Mouse (Mus musculus) midbrain, embryonic 11.5 days (tissue): ENCODE results near the gene Plbd2. TPM values are rescaled to one million over a fixed set of nuclear protein-coding genes. Genes with fewer than 3 reads are reported as not detected.
A peak's percentile ranks its signal among the peaks of the same experiment; 100 is the strongest.

Experiments
- ATAC-seq: fragments of 200-750 bp; cut with Nextera tagmentation; 2 replicates; pipeline ENCODE4 v1.8.0; 2017; ENCODE audit warnings: moderate TSS enrichment, moderate library complexity; ENCODE audit not compliant: low FRiP score
- DNase-seq: peaks from one replicate; pipeline ENCODE4 v3.0.0; 2015; ENCODE audit warnings: low spot score; ENCODE audit errors: missing footprints
- H3K27ac ChIP-seq: fragments of 300-500 bp; sonication (generic); 2 replicates; pipeline ENCODE4 v1.5.1; 2014; ENCODE audit warnings: low read depth, low read length
- H3K27me3 ChIP-seq: fragments of 300-500 bp; sonication (generic); 2 replicates; pipeline ENCODE4 v1.6.1; 2014; ENCODE audit warnings: mild to moderate bottlenecking, low read length, moderate library complexity, mixed read lengths; ENCODE audit not compliant: control insufficient read depth, insufficient read depth
- H3K36me3 ChIP-seq: fragments of 300-500 bp; sonication (generic); 2 replicates; pipeline ENCODE4 v1.6.1; 2014; ENCODE audit warnings: mild to moderate bottlenecking, low read length, moderate library complexity, mixed read lengths; ENCODE audit not compliant: control insufficient read depth, insufficient read depth
- H3K4me1 ChIP-seq: fragments of 300-500 bp; sonication (generic); 2 replicates; pipeline ENCODE4 v1.6.1; 2014; ENCODE audit warnings: low read length; ENCODE audit not compliant: control insufficient read depth, insufficient read depth
- H3K4me2 ChIP-seq: fragments of 300-500 bp; sonication (generic); 2 replicates; pipeline ENCODE4 v1.6.1; 2014; ENCODE audit warnings: mild to moderate bottlenecking, moderate library complexity
- H3K4me3 ChIP-seq: fragments of 300-500 bp; sonication (generic); 2 replicates; pipeline ENCODE4 v1.5.1; 2014; ENCODE audit warnings: low read depth, low read length
- H3K9ac ChIP-seq: fragments of 300-500 bp; sonication (generic); 2 replicates; pipeline ENCODE4 v1.6.1; 2014; ENCODE audit warnings: low read length
- H3K9me3 ChIP-seq: fragments of 300-500 bp; sonication (generic); 2 replicates; pipeline ENCODE4 v1.6.1; 2016; ENCODE audit warnings: low read length; ENCODE audit not compliant: control insufficient read depth
- WGBS: fragments of 180-500 bp; shearing (Covaris S2); extraction: QIAGEN DNeasy Blood & Tissue Kit; methylation state at CpG from one replicate; pipeline ENCODE4 v1.1.7; 2014; 5-methylcytosine and 5-hydroxymethylcytosine counted together
- polyA plus RNA-seq: library from polyadenylated mRNA; unstranded; fragments of >200 nt; fragmentation: Nextera tagmentation; extraction: Ambion mirVana; gene quantifications from 2 replicates; pipeline ENCODE4 v1.2.1, GENCODE M21; 2014

Plbd2 gene
- polyA plus RNA-seq, 1 experiment from 2014 or later, result 21.9 TPM

- Histone ChIP-seq H3K4me2 (peak overlapping the region; percentile 70), H3K4me3 (peak overlapping the region; percentile 47), H3K9me3 (no peaks in the 10 kb centered on the region), H3K27me3 (peaks cover 65% of the 10 kb centered on the region), H3K4me1 (peaks cover 44% of the 10 kb centered on the region), H3K9ac (peak overlapping the region; percentile 71), H3K36me3 (no peaks in the 10 kb centered on the region), H3K27ac (peak overlapping the region; percentile 54; the same call in 1 of the 2 replicates)
- WGBS, result 7% methylated on average over 27 of the region's 27 CpGs
- no peak for ATAC-seq
- DNase-seq, result peak; percentile 96
Observed at GRCm38 (mm10) chr5:120438991-120439710, 64.3 kb downstream of the Plbd2 start.

- peaks cover 44% of the 10 kb centered on the region for H3K4me1 ChIP-seq
Observed at GRCm38 (mm10) chr5:120438469-120438868, 65.0 kb downstream of the Plbd2 start.

GRCm38 (mm10) chr5:120437986-120438385 lies 65.4 kb downstream of the Plbd2 start:
- Histone ChIP-seq H3K4me3 (peak overlapping the region; percentile 47), H3K4me2 (peak overlapping the region; percentile 70), H3K36me3 (no peaks in the 10 kb centered on the region), H3K9ac (peak overlapping the region; percentile 71), H3K9me3 (no peaks in the 10 kb centered on the region), H3K4me1 (peaks cover 44% of the 10 kb centered on the region), H3K27ac (peak overlapping the region; percentile 85), H3K27me3 (peaks cover 75% of the 10 kb centered on the region)
- ATAC-seq, result no peak
- under 1% methylated on average over 29 of the region's 33 CpGs for WGBS
- peak; percentile 93 for DNase-seq

More at GRCm38 (mm10) chr5:120438469-120438868, 65.0 kb downstream of the Plbd2 start:
- ATAC-seq (no peak), DNase-seq (peak; percentile 96)
- Histone ChIP-seq H3K4me3 (peak overlapping the region; percentile 47), H3K9me3 (no peaks in the 10 kb centered on the region), H3K27me3 (peaks cover 71% of the 10 kb centered on the region), H3K36me3 (no peaks in the 10 kb centered on the region), H3K27ac (peak overlapping the region; percentile 85), H3K9ac (peak overlapping the region; percentile 71), H3K4me2 (peak overlapping the region; percentile 70)
- WGBS, result under 1% methylated on average over 13 of the region's 13 CpGs

- DNase-seq (peak; percentile 95), ATAC-seq (no peak)
- peaks cover 44% of the 10 kb centered on the region for H3K4me1 ChIP-seq
- under 1% methylated on average over 16 of the region's 17 CpGs for WGBS
- H3K4me2 ChIP-seq, result peak overlapping the region; percentile 70
- no peaks in the 10 kb centered on the region for H3K9me3 ChIP-seq
- H3K27ac ChIP-seq, result peak overlapping the region; percentile 85
- peak overlapping the region; percentile 71 for H3K9ac ChIP-seq
- H3K4me3 ChIP-seq, result peak overlapping the region; percentile 47
- no peaks in the 10 kb centered on the region for H3K36me3 ChIP-seq
- H3K27me3 ChIP-seq, result peaks cover 77% of the 10 kb centered on the region
Observed at GRCm38 (mm10) chr5:120437539-120437938, 65.9 kb downstream of the Plbd2 start.

- peaks cover 47% of the 10 kb centered on the region for H3K4me1 ChIP-seq
- H3K4me3 ChIP-seq, result peak overlapping the region; percentile 47
- ATAC-seq, result no peak
- peak overlapping the region; percentile 85 for H3K27ac ChIP-seq
- peak overlapping the region; percentile 70 for H3K4me2 ChIP-seq
- no peaks in the 10 kb centered on the region for H3K9me3 ChIP-seq
- WGBS, result 0% methylated on average over 18 of the region's 18 CpGs
- DNase-seq, result peak; percentile 96
- peak overlapping the region; percentile 71 for H3K9ac ChIP-seq
- peaks cover 81% of the 10 kb centered on the region for H3K27me3 ChIP-seq
- H3K36me3 ChIP-seq, result no peaks in the 10 kb centered on the region
Observed at GRCm38 (mm10) chr5:120436885-120437495, 66.4 kb downstream of the Plbd2 start.

- H3K36me3 ChIP-seq, result no peaks in the 10 kb centered on the region
- peak overlapping the region; percentile 71 for H3K9ac ChIP-seq
- ATAC-seq (peak; percentile 28), DNase-seq (peak; percentile 97)
- no peaks in the 10 kb centered on the region for H3K9me3 ChIP-seq
- peak overlapping the region; percentile 64 for H3K27ac ChIP-seq
- H3K4me3 ChIP-seq, result peak overlapping the region; percentile 47
- WGBS, result under 1% methylated on average over 47 of the region's 47 CpGs
- H3K27me3 ChIP-seq, result peaks cover 90% of the 10 kb centered on the region
- peaks cover 51% of the 10 kb centered on the region for H3K4me1 ChIP-seq
- H3K4me2 ChIP-seq, result peak overlapping the region; percentile 70
Observed at GRCm38 (mm10) chr5:120435731-120436501, 67.5 kb downstream of the Plbd2 start.

- Histone ChIP-seq H3K36me3 (no peaks in the 10 kb centered on the region), H3K27me3 (peaks cover 94% of the 10 kb centered on the region), H3K9me3 (no peaks in the 10 kb centered on the region), H3K4me2 (peak overlapping the region; percentile 70), H3K4me1 (peaks cover 50% of the 10 kb centered on the region), H3K27ac (peak overlapping the region; percentile 64), H3K9ac (peak overlapping the region; percentile 71), H3K4me3 (peak overlapping the region; percentile 47)
- peak; percentile 96 for DNase-seq
- no peak for ATAC-seq
- WGBS, result under 1% methylated on average over 44 of the region's 44 CpGs
Observed at GRCm38 (mm10) chr5:120435006-120435681, 68.3 kb downstream of the Plbd2 start.

- ATAC-seq (no peak), DNase-seq (peak; percentile 92)
- peak overlapping the region; percentile 71 for H3K9ac ChIP-seq
- peak overlapping the region; percentile 70 for H3K4me2 ChIP-seq
- no peaks in the 10 kb centered on the region for H3K9me3 ChIP-seq
- peak overlapping the region; percentile 47 for H3K4me3 ChIP-seq
- H3K4me1 ChIP-seq, result peaks cover 42% of the 10 kb centered on the region
- peak overlapping the region; percentile 64 for H3K27ac ChIP-seq
- H3K27me3 ChIP-seq, result peaks cover 94% of the 10 kb centered on the region
- no peaks in the 10 kb centered on the region for H3K36me3 ChIP-seq
- WGBS, result 3% methylated on average over 21 of the region's 21 CpGs
Observed at GRCm38 (mm10) chr5:120434231-120434735, 69.1 kb downstream of the Plbd2 start.
